Mouse (Mus musculus): Measurements from ENCODE around the gene Olfr31.
A peak's percentile ranks its signal among the peaks of the same experiment; 100 is the strongest.

Olfr31 gene

GRCm38 (mm10) chr14:14322528-14322927 is at the start of gene Olfr31:
Gene Olfr31 (plus strand): TSS chr14:14322828.
- DNase-seq (ENCODE audit: extremely low read depth, insufficient read length, low spot score): no peak

GRCm38 (mm10) chr14:14294426-14294825 is 28.2 kb upstream of the Olfr31 start:
- DNase-seq (ENCODE audit: extremely low read depth, insufficient read length, low spot score): peak; percentile 70

- DNase-seq (ENCODE audit: extremely low read depth, insufficient read length, low spot score): no peak
Observed at GRCm38 (mm10) chr14:14308938-14309337, 13.7 kb upstream of the Olfr31 start.

GRCm38 (mm10) chr14:14309416-14309815 is 13.2 kb upstream of the Olfr31 start:
- no peak for DNase-seq (ENCODE audit: extremely low read depth, insufficient read length, low spot score)

GRCm38 (mm10) chr14:14345113-14345871 is 22.7 kb downstream of the Olfr31 start:
- no peak for DNase-seq (ENCODE audit: extremely low read depth, insufficient read length, low spot score)

GRCm38 (mm10) chr14:14345948-14346812 is 23.6 kb downstream of the Olfr31 start, which contains the start of gene Il3ra:
Gene Il3ra (plus strand): TSS chr14:14346275.
- DNase-seq (ENCODE audit: extremely low read depth, insufficient read length, low spot score): no peak

GRCm38 (mm10) chr14:14346813-14347100 is 24.1 kb downstream of the Olfr31 start:
- no peak for DNase-seq (ENCODE audit: extremely low read depth, insufficient read length, low spot score)

- DNase-seq (ENCODE audit: extremely low read depth, insufficient read length, low spot score): no peak
Observed at GRCm38 (mm10) chr14:14347151-14347835, 24.7 kb downstream of the Olfr31 start.

- DNase-seq (ENCODE audit: extremely low read depth, insufficient read length, low spot score): no peak
Observed at GRCm38 (mm10) chr14:14347836-14348621, 25.4 kb downstream of the Olfr31 start.

GRCm38 (mm10) chr14:14348674-14349401 is 26.2 kb downstream of the Olfr31 start:
- no peak for DNase-seq (ENCODE audit: extremely low read depth, insufficient read length, low spot score)

GRCm38 (mm10) chr14:14349485-14350262 is 27.0 kb downstream of the Olfr31 start:
- no peak for DNase-seq (ENCODE audit: extremely low read depth, insufficient read length, low spot score)

- DNase-seq (ENCODE audit: extremely low read depth, insufficient read length, low spot score): no peak
Observed at GRCm38 (mm10) chr14:14350263-14351147, 27.9 kb downstream of the Olfr31 start.

GRCm38 (mm10) chr14:14351148-14351455 is 28.5 kb downstream of the Olfr31 start:
- no peak for DNase-seq (ENCODE audit: extremely low read depth, insufficient read length, low spot score)

GRCm38 (mm10) chr14:14351721-14352590 is 29.3 kb downstream of the Olfr31 start:
- DNase-seq (ENCODE audit: extremely low read depth, insufficient read length, low spot score): no peak

GRCm38 (mm10) chr14:14352606-14353005 is 30.0 kb downstream of the Olfr31 start:
- DNase-seq (ENCODE audit: extremely low read depth, insufficient read length, low spot score): no peak

- no peak for DNase-seq (ENCODE audit: extremely low read depth, insufficient read length, low spot score)
Observed at GRCm38 (mm10) chr14:14353081-14353732, 30.6 kb downstream of the Olfr31 start.

All from 3134 (cell line).